Mouse (Mus musculus) kidney, adult 2 months (tissue): Measurements from ENCODE around the gene Gnl1.

Source experiments
- CTCF ChIP-seq: fragments of 200-500 bp; conservative IDR thresholded peaks from 2 replicates; pipeline ENCODE4 v1.5.1; 2011; ENCODE audit warnings: low read depth, mild to moderate bottlenecking, control low read depth, low read length, moderate library complexity, mixed read lengths; ENCODE audit not compliant: insufficient read depth, insufficient read length
- POLR2A ChIP-seq: fragments of 200-500 bp; IDR thresholded peaks from one replicate; pipeline ENCODE4 v1.6.1; 2011; ENCODE audit warnings: low read depth, low read length, control low read depth

DNA sequence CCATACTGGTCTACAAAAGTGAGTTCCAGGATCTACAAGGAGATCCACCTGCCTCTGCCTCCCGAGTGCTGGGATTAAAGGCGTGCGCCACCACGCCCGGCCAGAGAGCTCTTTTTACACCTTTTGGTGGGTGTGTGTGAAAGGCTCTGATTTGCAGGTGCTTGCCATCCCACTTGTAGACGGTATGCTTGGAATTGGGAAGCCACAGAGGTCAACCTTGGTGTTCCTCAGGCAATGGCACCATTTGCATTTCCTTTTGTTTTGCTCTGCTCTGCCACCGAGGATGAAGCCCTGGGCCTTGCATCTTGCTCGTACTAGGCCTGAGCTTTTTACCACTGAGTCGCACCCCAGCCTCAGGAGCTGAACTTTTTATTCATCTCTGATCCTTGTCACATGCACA lies 2.1 kb downstream of the Gnl1 start:
- TF ChIP-seq CTCF = no peak
- no peak for TF ChIP-seq POLR2A
